Mouse (Mus musculus) gastrocnemius, postnatal 10 days (tissue): ENCODE measurements at regions not wholly inside any gene's neighbourhood (a gene's known extent, or its start where the extent isn't known, plus 50 kb on each side); places are given as distances from the start of the nearest gene placed in this dataset.
A peak's percentile ranks its signal among the peaks of the same experiment; 100 is the strongest.
"Not testable (repeated sequence)": the region's sequence is repeated elsewhere in the genome, so short reads cannot be mapped to it uniquely, and the experiment has no call there.

Source experiments
- DNase-seq: peaks from one replicate; pipeline ENCODE4 v3.0.0; 2021; ENCODE audit warnings: mixed read lengths

GRCm38 (mm10) chr11:114483823-114484667 is 184.3 kb upstream of the Rpl38 start:
- peak; percentile 24 for DNase-seq

- DNase-seq: not testable (repeated sequence)
These were observed 185.0 kb upstream of the Rpl38 start for GRCm38 (mm10) chr11:114483350-114483749.

DNA sequence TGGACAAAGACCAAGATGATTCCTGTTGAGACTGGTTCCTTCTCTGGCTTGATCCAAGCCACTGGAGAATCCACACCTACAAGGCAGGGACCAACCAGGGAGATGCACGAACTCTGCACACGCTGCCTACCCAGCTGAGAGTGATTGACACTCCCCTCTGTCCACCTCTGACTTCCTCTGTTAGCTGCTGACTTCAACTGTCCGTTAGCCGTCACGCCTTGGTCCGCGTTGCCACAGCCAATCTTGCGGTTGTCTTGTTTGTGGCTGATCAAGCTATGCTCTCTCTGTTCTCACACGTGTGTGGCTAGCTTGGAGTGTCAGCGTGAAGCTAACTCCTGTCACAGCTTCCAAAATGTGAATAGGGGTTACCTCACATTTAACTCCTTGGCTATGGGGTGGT is 186.3 kb upstream of the Rpl38 start:
- no peak for DNase-seq

DNA sequence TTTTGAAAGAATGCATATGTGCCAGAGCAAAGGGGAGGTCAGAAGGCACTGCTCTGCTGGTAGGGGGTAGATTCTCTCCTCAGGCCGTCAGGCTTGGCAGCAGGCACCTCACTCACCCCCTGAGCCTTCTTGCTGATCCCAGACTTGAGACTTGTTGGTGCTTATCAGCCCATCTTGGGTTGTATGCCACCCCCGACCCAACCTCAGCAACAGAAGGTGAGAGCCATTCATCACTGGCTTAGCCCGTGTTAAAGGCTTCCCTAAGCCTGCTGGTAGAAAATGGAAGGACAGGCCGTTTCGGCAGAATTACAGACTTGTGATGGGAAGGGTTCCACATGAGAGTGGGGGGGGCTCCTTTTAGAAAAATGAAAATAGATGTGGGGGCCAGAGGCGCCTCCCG is 187.3 kb upstream of the Rpl38 start:
- DNase-seq: no peak

- DNase-seq: no peak
These were observed 188.2 kb upstream of the Rpl38 start for GRCm38 (mm10) chr11:114480119-114480540.

- DNase-seq: no peak
These were observed 189.6 kb upstream of the Rpl38 start for GRCm38 (mm10) chr11:114478736-114479135.

DNA sequence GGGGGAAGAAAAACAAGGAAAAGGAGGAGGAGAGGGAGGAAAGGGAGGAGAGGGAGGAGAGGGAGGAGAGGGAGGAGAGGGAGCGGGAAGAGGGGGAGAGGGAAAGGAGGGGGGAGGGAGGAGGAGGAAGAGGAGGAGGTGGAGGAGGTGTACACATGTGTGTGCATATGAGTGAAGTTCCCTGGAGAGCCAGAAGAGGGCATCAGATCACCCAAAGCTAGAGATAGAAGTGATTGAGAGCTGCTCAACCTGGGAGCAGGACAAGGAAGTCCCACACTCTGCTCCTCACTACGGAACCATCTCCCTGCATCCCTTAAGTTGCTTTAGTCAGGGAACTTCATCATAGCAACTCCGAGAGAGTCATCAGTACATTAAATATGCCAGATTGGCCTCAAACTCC is 191.0 kb upstream of the Rpl38 start:
- no peak for DNase-seq

DNA sequence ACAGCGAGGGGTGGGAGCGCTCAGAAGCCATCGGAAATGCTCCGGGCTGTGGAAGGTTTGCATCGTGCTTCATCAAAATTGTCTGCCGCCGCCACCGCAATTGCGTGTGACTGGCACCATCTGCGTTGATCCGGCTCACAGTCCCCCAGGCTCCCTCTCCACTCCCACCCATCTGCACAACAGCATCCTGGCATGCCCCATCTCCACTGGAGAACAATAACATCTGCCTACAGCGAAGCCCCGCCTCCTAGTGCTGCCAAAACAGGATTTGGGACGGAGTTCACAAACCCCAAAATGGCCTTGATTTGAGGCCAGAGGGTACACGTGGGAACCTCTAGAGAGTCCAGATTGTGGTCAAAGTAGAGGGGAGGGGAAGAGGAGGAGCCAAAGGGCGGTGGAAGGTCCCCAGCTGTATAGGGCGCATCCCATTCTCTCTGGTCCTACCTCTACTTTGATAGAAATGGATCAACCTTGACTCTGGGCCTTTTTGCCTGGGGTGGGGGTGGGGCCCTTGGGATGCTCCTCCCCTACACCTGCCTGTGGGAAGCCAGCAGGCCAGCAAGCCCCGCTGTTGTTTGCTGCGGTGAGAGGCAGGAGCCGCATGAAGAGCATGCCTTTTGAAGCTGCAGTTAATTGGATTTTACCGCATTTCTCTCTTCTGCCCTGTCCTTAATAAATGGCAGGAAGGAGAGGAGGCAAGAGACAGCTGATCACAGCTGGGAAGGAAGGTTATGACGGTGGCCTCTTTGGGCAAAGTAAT is 195.6 kb upstream of the Rpl38 start:
- DNase-seq: no peak

DNA sequence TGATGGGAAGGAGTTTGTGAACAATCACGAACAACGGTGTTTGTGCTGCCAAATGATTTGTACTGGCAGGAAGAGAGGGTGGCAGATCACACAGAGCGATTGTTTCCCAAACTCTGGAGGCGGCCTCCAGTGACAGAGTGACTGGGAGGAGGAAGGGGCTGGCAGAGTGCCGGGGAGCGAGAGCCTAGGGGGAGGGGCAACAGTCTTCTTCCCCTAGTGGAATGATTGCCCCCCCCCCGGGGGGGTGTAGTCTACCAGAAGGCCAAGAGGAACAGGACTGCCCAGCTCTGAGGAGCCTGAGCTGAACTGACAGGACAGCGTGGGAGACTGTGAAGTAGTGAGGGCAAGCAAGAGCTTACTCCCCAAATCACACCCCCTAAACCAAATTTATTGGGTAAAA is 199.9 kb upstream of the Rpl38 start:
- DNase-seq: peak; percentile 81

- peak; percentile 26 for DNase-seq
These were observed 200.5 kb upstream of the Rpl38 start for GRCm38 (mm10) chr11:114467803-114468202.

- no peak for DNase-seq
These were observed 202.8 kb upstream of the Rpl38 start for GRCm38 (mm10) chr11:114465486-114465885.

DNA sequence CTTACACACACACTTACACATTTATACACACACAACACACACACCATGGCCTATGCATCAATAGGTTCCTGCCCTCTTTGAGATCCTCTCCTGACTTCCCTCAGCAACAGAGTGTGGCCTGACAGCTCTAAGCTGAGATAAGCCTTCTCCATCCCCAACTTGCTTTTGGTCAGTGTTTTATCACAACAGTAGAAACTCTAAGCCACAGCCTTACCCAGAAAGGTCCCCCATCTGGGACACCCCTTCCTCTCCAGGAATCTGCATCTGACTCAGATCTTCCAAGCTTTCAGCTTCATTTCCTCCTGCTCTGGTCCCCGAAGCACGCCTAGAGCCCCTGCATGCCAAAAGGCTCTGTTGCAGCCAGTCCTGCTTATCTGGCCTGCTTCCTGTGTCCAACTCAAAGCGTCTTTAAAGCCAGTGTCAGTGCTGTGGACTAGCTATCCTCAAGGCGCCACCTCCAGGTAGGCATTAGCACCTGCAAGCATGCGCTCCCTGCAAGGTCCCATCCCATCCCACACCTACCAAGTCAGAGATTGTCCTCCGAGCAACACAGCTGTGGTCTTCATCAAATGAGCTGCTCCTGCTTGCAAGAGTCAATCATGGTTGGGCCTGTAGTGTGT is 205.5 kb upstream of the Rpl38 start:
- peak; percentile 39 for DNase-seq

DNA sequence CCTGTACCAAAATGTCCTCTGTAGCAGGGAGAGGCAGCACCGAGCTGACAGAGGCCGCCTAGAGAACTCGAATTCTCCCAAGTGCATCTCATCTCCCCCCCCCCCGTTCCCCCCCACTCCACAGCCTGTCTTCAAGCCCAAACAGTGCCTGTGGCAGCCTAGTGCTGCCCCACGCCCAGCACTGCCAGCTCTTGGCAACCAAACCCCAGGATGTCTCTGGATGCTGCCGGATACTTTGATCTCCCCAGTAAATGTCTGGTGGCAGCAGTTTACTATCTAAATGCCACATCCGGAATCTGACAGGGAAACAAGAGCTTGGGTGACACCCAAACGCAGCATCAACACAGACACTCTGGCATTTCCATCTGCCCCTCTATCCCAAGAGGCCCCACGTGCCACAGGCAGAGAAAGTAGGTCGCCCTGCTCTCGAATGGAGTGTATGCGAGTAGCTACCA is 213.4 kb upstream of the Rpl38 start:
- no peak for DNase-seq

DNA sequence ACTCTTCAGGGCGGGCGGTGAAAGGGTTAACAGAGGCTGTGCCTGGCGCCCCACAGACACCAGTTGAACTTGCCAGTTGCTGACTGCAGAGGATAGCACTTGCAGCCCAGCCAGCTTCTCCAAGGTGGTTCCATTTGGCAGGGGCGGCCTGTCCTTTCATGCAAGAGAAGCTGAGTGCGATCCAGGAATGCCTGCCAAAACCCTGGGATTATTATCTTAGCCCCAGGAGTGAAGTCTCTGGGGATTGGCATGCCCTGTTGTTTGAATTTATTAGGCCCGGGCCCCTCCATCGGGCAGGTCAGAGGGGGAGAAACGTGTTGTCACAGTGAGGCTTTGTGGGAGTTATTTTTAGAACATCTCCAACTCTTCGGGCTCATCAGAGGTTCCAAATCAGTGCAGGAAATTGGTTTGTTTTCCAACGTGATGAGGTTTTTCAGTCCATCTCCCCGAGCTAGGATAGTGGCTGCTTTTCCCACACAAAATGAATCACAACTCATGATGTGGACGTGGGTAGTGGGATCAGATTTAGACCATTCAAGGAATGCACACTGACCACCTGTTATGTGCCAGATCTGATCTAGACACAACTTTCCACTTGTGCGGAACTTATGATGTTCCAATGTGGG is 219.4 kb upstream of the Rpl38 start:
- DNase-seq: peak; percentile 69

DNA sequence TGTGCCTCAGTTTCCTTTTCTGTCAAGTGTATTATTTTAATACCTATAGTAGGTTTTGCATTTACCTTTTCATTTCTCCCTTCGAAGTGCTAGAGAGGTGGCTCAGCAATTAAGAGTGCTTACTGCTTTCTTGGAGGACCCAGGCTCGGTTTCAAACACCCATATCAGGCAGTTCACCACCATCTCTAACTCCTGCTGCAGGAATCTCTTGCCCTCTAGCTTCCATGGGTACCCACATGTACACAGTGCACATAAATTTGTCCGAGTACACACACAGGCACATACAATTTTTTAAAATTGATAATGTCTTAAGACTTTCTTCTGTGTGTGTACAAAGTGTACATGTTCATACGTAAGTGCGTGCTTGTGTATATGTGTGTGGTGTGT is 220.9 kb upstream of the Rpl38 start:
- DNase-seq: no peak

- peak; percentile 22 for DNase-seq
These were observed 221.5 kb upstream of the Rpl38 start for GRCm38 (mm10) chr11:114446617-114447460.

- DNase-seq: no peak
These were observed 222.2 kb upstream of the Rpl38 start for GRCm38 (mm10) chr11:114446075-114446616.

GRCm38 (mm10) chr11:114444211-114444610 is 224.1 kb upstream of the Rpl38 start:
- DNase-seq: no peak

- peak; percentile 39 for DNase-seq
These were observed 224.9 kb upstream of the Rpl38 start for GRCm38 (mm10) chr11:114443444-114443843.

- DNase-seq: no peak
These were observed 229.0 kb upstream of the Rpl38 start for GRCm38 (mm10) chr11:114439314-114439713.

DNA sequence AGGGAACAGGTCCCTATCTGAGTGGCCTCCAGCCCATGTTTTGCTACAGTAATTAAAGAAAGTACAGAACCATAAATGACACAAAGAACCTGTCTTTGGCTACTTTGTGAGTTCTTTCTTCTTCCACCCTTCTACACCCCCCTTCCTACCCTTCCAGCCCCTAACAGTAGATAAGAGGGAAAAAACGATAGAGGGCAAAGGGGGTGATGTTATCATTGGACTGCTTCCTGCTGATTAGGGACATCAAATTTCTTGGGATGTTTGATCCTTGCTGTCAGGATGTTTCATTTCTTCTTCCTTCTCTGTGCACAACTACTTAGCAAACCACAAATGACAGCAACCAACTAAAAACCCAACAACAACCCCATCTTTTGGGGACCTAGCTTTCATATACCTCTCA is 232.5 kb upstream of the Rpl38 start:
- no peak for DNase-seq
